Mouse (Mus musculus) midbrain, embryonic 14.5 days (tissue): ENCODE measurements at regions not wholly inside any gene's neighbourhood (a gene's known extent, or its start where the extent isn't known, plus 50 kb on each side); places are given as distances from the start of the nearest gene placed in this dataset.
A peak's percentile ranks its signal among the peaks of the same experiment; 100 is the strongest.

Experiments used
- ATAC-seq: fragments of 200-750 bp; cut with Nextera tagmentation; 2 replicates; pipeline ENCODE4 v1.8.0; 2017; ENCODE audit warnings: moderate number of reproducible peaks, moderate library complexity; ENCODE audit not compliant: low FRiP score, low TSS enrichment
- DNase-seq: peaks from one replicate; pipeline ENCODE4 v3.0.0-alpha.2; 2015
- H3K27ac ChIP-seq: fragments of 300-500 bp; sonication (generic); replicated peaks from 2 replicates; pipeline ENCODE4 v1.5.1; 2014; ENCODE audit warnings: mild to moderate bottlenecking, low read depth, low read length, moderate library complexity
- H3K27me3 ChIP-seq: fragments of 300-500 bp; sonication (generic); 2 replicates; pipeline ENCODE4 v1.6.1; 2014; ENCODE audit warnings: low read length, control low read depth, mixed read lengths; ENCODE audit not compliant: control insufficient read depth, insufficient read depth
- H3K36me3 ChIP-seq: fragments of 300-500 bp; sonication (generic); 2 replicates; pipeline ENCODE4 v1.6.1; 2014; ENCODE audit warnings: low read length, control low read depth; ENCODE audit not compliant: control insufficient read depth, insufficient read depth
- H3K4me1 ChIP-seq: fragments of 300-500 bp; sonication (generic); 2 replicates; pipeline ENCODE4 v1.6.1; 2014; ENCODE audit warnings: mild to moderate bottlenecking, antibody characterized with exemption, low read length, control low read depth; ENCODE audit not compliant: control insufficient read depth, insufficient read depth
- H3K4me2 ChIP-seq: fragments of 300-500 bp; sonication (generic); 2 replicates; pipeline ENCODE4 v1.6.1; 2014; ENCODE audit warnings: mild to moderate bottlenecking, low read length, moderate library complexity
- H3K4me3 ChIP-seq: fragments of 300-500 bp; sonication (generic); replicated peaks from 2 replicates; pipeline ENCODE4 v1.5.1; 2014; ENCODE audit warnings: low read depth, low read length
- H3K9ac ChIP-seq: fragments of 300-500 bp; sonication (generic); replicated peaks from 2 replicates; pipeline ENCODE4 v1.6.1; 2014; ENCODE audit warnings: mild to moderate bottlenecking, low read length, moderate library complexity
- H3K9me3 ChIP-seq: fragments of 300-500 bp; sonication (generic); 2 replicates; pipeline ENCODE4 v1.6.1; 2016; ENCODE audit warnings: low read length, control low read depth, mixed read lengths; ENCODE audit not compliant: control insufficient read depth
- WGBS: fragments of 180-500 bp; shearing (Covaris S2); extraction: QIAGEN DNeasy Blood & Tissue Kit; methylation state at CpG from one replicate; pipeline ENCODE4 v1.1.7; 2014; 5-methylcytosine and 5-hydroxymethylcytosine counted together

DNA sequence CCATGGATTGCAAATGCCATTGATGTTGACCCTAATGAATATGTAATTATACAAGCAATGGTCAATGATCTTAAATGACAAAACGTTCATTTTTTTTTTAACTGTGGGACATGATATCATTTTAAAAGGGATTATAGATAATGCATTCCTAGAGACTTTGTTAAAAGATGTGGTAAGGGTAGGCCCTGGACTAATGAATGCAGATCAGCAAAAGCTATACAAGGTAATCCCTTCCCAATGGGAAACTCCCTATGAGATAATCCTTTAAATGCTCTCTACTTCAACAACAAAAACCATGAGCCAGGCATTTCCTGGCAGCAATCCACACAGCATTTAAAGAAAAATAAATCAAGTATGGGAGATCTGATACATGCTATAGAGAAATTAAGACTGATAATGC lies 353.3 kb upstream of the Cdh12 start:
- Histone ChIP-seq H3K27ac (no peak overlapping the region), H3K4me3 (no peak overlapping the region), H3K9ac (no peak overlapping the region), H3K4me1 (no peaks in the 10 kb centered on the region), H3K27me3 (no peaks in the 10 kb centered on the region), H3K9me3 (no peaks in the 10 kb centered on the region), H3K4me2 (no peak overlapping the region), H3K36me3 (no peaks in the 10 kb centered on the region)
- ATAC-seq: no peak
- WGBS: 12% methylated on average over 1 of the region's 1 CpGs
- DNase-seq: peak; percentile 20

GRCm38 (mm10) chr15:20119518-20119917 lies 329.5 kb upstream of the Cdh12 start:
- Histone ChIP-seq H3K4me2 (no peak overlapping the region), H3K27me3 (no peaks in the 10 kb centered on the region), H3K9me3 (no peaks in the 10 kb centered on the region), H3K4me3 (no peak overlapping the region), H3K9ac (no peak overlapping the region), H3K4me1 (no peaks in the 10 kb centered on the region), H3K27ac (no peak overlapping the region), H3K36me3 (no peaks in the 10 kb centered on the region)
- ATAC-seq (no peak), DNase-seq (peak; percentile 10)
- WGBS: 80% methylated on average over 2 of the region's 2 CpGs

GRCm38 (mm10) chr15:20123586-20123985 lies 325.5 kb upstream of the Cdh12 start:
- peak; percentile 81 for ATAC-seq
- Histone ChIP-seq H3K9ac (no peak overlapping the region), H3K4me2 (no peak overlapping the region), H3K4me1 (no peaks in the 10 kb centered on the region), H3K4me3 (no peak overlapping the region), H3K36me3 (no peaks in the 10 kb centered on the region), H3K27ac (no peak overlapping the region), H3K9me3 (no peaks in the 10 kb centered on the region), H3K27me3 (no peaks in the 10 kb centered on the region)
- peak; percentile 68 for DNase-seq
- WGBS: 40% methylated on average over 3 of the region's 3 CpGs

DNA sequence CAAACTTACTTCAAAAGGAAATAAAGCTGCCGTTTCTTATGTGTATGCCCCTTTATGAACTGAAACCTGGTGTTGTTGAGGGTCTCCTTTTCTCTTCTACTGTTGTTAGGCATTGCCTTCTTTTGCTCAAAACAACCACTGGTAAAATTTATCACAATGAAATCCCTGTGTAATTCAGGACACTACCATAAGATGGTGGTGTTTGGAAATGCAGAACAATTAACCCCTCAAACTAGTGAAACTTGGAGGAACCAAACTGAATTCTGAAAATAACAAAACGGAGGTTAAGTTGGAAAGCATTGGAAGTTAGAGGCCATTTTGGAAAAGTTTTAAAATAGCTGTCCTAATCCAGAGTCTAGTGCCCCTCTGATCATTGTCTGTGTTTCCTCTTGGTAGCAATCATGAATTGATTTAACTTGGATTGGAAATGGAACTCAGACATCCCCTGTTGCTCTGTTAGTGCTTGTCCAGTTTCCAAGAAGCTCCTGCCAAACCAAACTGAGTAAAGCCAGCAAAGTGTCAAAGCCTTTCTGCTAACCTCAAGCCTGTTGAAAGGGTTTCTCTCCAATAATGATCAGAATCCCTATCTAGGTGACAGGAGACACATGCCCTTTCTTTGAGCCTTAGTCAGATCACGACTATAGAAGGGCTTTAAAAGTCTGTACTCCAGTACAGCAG lies 313.0 kb upstream of the Cdh12 start:
- Histone ChIP-seq H3K4me2 (no peak overlapping the region), H3K9me3 (no peaks in the 10 kb centered on the region), H3K27ac (no peak overlapping the region), H3K4me3 (no peak overlapping the region), H3K27me3 (no peaks in the 10 kb centered on the region), H3K9ac (no peak overlapping the region), H3K4me1 (no peaks in the 10 kb centered on the region), H3K36me3 (no peaks in the 10 kb centered on the region)
- WGBS: 71% methylated on average over 3 of the region's 3 CpGs
- DNase-seq (peak; percentile 7), ATAC-seq (no peak)

DNA sequence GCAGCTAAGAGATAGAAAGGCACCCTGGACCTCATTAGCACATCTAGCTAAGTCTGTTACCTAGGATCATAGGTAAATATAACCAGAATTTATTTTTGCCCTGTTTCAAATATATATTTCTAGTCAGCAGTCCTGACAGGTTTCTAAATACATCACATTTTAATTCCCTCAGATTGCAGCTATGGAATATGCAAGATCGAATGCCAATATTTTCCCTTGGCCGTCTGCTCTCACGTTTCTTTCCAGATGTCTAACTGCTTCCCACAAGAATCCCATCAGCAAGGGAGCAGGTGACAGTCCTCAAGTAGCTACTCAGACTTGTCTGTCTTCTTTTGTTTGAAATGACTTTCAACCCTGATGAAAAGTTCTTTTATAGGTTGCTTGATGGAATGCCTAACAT lies 297.2 kb upstream of the Cdh12 start:
- DNase-seq (no peak), ATAC-seq (no peak)
- H3K27ac ChIP-seq: no peak overlapping the region
- no peaks in the 10 kb centered on the region for H3K4me1 ChIP-seq
- WGBS: 85% methylated on average over 3 of the region's 3 CpGs
- H3K4me3 ChIP-seq: no peak overlapping the region
- H3K4me2 ChIP-seq: no peak overlapping the region
- no peak overlapping the region for H3K9ac ChIP-seq
- no peaks in the 10 kb centered on the region for H3K36me3 ChIP-seq
- no peaks in the 10 kb centered on the region for H3K27me3 ChIP-seq
- H3K9me3 ChIP-seq: no peaks in the 10 kb centered on the region
